Mouse (Mus musculus): ENCODE results near the gene Olfr458.

DNA sequence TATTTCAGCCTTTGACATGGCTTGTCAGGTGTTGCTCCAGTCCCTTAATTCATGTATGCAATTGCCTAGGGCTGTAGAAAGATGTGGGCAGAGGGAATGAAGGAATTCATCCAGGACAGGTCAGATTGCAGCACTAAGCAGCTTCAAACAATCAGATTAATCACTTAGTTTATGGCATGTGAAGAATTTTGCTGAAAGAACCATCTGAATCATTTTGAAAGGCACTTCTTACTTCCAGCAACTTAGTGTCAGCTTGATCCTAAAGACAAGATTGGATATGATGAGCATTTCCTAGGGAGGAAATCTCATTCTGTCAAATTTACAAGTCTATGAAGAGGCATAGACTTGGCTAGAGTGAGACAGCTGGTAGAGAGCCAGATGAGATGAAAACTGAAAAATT is 44.3 kb upstream of the Olfr458 start:
- TF ChIP-seq CTCF (IDR thresholded peaks at IDR 0.05; ENCODE audit: insufficient read depth, low read depth, low read length) (no peak), POLR2A (IDR thresholded peaks at IDR 0.05; ENCODE audit: insufficient read depth, low read depth, low read length) (no peak)

Measured in olfactory bulb, adult 2 months (tissue).